Mouse (Mus musculus) heart, postnatal 0 days (tissue): ENCODE measurements around the gene Fnbp1.

ENCODE experiments used
- CTCF ChIP-seq: IDR thresholded peaks from 2 replicates; pipeline ENCODE4 v1.5.1; 2016; ENCODE audit warnings: antibody characterized with exemption, control low read depth, low read depth
- EP300 ChIP-seq: IDR thresholded peaks from 2 replicates; pipeline ENCODE4 v1.6.1; 2016; ENCODE audit warnings: antibody characterized with exemption, low read depth

- TF ChIP-seq CTCF (no peak), EP300 (no peak)
Observed at GRCm38 (mm10) chr2:31079117-31079516, 62.7 kb downstream of the Fnbp1 start.
